ENCODE assay signal across 10 mouse cellular contexts in genomic region chr10:127420676-127421353, GRCm38 (mm10). TPM values are rescaled to one million over a fixed set of nuclear protein-coding genes. Genes with fewer than 3 reads are reported as not detected.
A peak's percentile ranks its signal among the peaks of the same experiment; 100 is the strongest.
DNase-seq lines count a peak whose midpoint lies in the region; ATAC-seq and TF ChIP-seq lines count a peak whose summit lies in the region.
"Had no signal": no experiment of that assay in that cellular context is flagged by ENCODE, and none has a peak within 500 bp of the region (broad histone marks: within the 10 kb centered on the region; RNA-seq: fewer than 3 reads in every experiment).

No protein-coding gene starts in this region.

- no peaks in the 10 kb centered on the region; the same call in 1 of the 2 replicates for H3K36me3 ChIP-seq in heart, postnatal 0 days (replicated peaks; ENCODE audit: control insufficient read depth, insufficient read depth, low read length)
- H3K36me3 ChIP-seq in midbrain, embryonic 14.5 days (ENCODE audit: control insufficient read depth, insufficient read depth, low read length): no peaks in the 10 kb centered on the region
- H3K36me3 ChIP-seq in liver, postnatal 0 days (replicated peaks; ENCODE audit: insufficient read depth, low read length): peaks cover 4% of the 10 kb centered on the region; the same call in 1 of the 2 replicates

- H3K27me3 ChIP-seq in heart, postnatal 0 days (ENCODE audit: control insufficient read depth, insufficient read depth, low read length): no peaks in the 10 kb centered on the region
- no peaks in the 10 kb centered on the region for H3K27me3 ChIP-seq in midbrain, embryonic 14.5 days (ENCODE audit: control insufficient read depth, insufficient read depth, low read length)
- no peaks in the 10 kb centered on the region for H3K27me3 ChIP-seq in liver, postnatal 0 days (ENCODE audit: insufficient read depth, low read length)

- ATAC-seq in heart, postnatal 0 days (ENCODE audit: insufficient read depth, low read depth): no peak
- no peak; the same call in 1 of the 2 replicates for ATAC-seq in midbrain, embryonic 14.5 days (ENCODE audit: low FRiP score, low TSS enrichment)
- no peak for ATAC-seq in liver, postnatal 0 days

- no peak for TF ChIP-seq CTCF in heart, postnatal 0 days (IDR thresholded peaks at IDR 0.05; ENCODE audit: low read depth)
- no peak for TF ChIP-seq CTCF in liver, postnatal 0 days (IDR thresholded peaks at IDR 0.05; ENCODE audit: low read depth)

- WGBS in heart, postnatal 0 days: 16% methylated on average over 9 of the region's 9 CpGs
- WGBS in midbrain, embryonic 14.5 days: 7% methylated on average over 9 of the region's 9 CpGs
- WGBS in liver, postnatal 0 days (ENCODE audit: insufficient replicate concordance): 48% methylated on average over 9 of the region's 9 CpGs

- H3K4me3 ChIP-seq in heart, postnatal 0 days (ENCODE audit: low read depth, low read length): no peak overlapping the region
- H3K4me3 ChIP-seq in midbrain, embryonic 14.5 days (replicated peaks; ENCODE audit: low read depth, low read length): peak overlapping the region; percentile 23
- no peak overlapping the region for H3K4me3 ChIP-seq in liver, postnatal 0 days (ENCODE audit: low read depth, low read length)
- H3K4me3 ChIP-seq: myocyte had no signal

- no peak overlapping the region; the same call in 1 of the 2 replicates for H3K9ac ChIP-seq in heart, postnatal 0 days (replicated peaks; ENCODE audit: low read depth, low read length)
- peak overlapping the region; percentile 43 for H3K9ac ChIP-seq in midbrain, embryonic 14.5 days (replicated peaks; ENCODE audit: low read length)
- no peak overlapping the region for H3K9ac ChIP-seq in liver, postnatal 0 days (replicated peaks)

- no peaks in the 10 kb centered on the region for H3K9me3 ChIP-seq in heart, postnatal 0 days (replicated peaks; ENCODE audit: control insufficient read depth, low read length)
- H3K9me3 ChIP-seq in midbrain, embryonic 14.5 days (ENCODE audit: control insufficient read depth, low read length): no peaks in the 10 kb centered on the region
- H3K9me3 ChIP-seq in liver, postnatal 0 days (ENCODE audit: low read length): no peaks in the 10 kb centered on the region

- TF ChIP-seq EP300 in heart, postnatal 0 days (IDR thresholded peaks at IDR 0.05; ENCODE audit: low read depth): no peak
- TF ChIP-seq EP300 in liver, postnatal 0 days (IDR thresholded peaks at IDR 0.05; ENCODE audit: low read depth): no peak

- peaks cover 22% of the 10 kb centered on the region for H3K4me1 ChIP-seq in heart, postnatal 0 days (ENCODE audit: control insufficient read depth, insufficient read depth)
- H3K4me1 ChIP-seq in midbrain, embryonic 14.5 days (ENCODE audit: control insufficient read depth, insufficient read depth, low read length): peaks cover 27% of the 10 kb centered on the region
- H3K4me1 ChIP-seq in liver, postnatal 0 days (ENCODE audit: insufficient read depth): peaks cover 12% of the 10 kb centered on the region

- DNase-seq in kidney, postnatal 14 days: peak; percentile 17
- no peak for DNase-seq in kidney, adult 18-20 months
- DNase-seq in embryo, embryonic 10 days (ENCODE audit: low spot score): peak; percentile 18
- no peak for DNase-seq in heart, postnatal 0 days (ENCODE audit: low spot score)
- DNase-seq in midbrain, embryonic 14.5 days: peak; percentile 57
- DNase-seq in urinary bladder, postnatal 4 days (ENCODE audit: low spot score in 2 of 2): no peak
- no peak for DNase-seq in liver, postnatal 0 days
- no peak for DNase-seq in liver

- no peak overlapping the region for H3K4me2 ChIP-seq in heart, postnatal 0 days (ENCODE audit: low read depth, low read length)
- H3K4me2 ChIP-seq in midbrain, embryonic 14.5 days (ENCODE audit: low read length): peak overlapping the region; percentile 47
- no peak overlapping the region for H3K4me2 ChIP-seq in liver, postnatal 0 days (ENCODE audit: low read depth, low read length)

- peak overlapping the region; percentile 23; the same call in 1 of the 2 replicates for H3K27ac ChIP-seq in heart, postnatal 0 days (ENCODE audit: low read depth)
- peak overlapping the region; percentile 64 for H3K27ac ChIP-seq in midbrain, embryonic 14.5 days (replicated peaks; ENCODE audit: low read depth, low read length)
- no peak overlapping the region for H3K27ac ChIP-seq in liver, postnatal 0 days (ENCODE audit: low read depth)

RNA-seq across cellular contexts. Expression of gene R3hdm2, which starts 40.7 kb away (rescaled TPM):
- 35.4 and 42.8 TPM in 2 replicates for total RNA-seq in heart, postnatal 0 days (2014; rRNA removed; ENCODE audit: low replicate concordance)
- 31.5 and 32.1 TPM in 2 replicates for polyA plus RNA-seq in heart, postnatal 0 days (2015; fragmentation: Nextera tagmentation; extraction: Ambion mirVana)
- polyA plus RNA-seq in midbrain, embryonic 14.5 days (2014; fragmentation: Nextera tagmentation; extraction: Ambion mirVana): 34.0 and 39.8 TPM in 2 replicates
- polyA plus RNA-seq in liver, postnatal 0 days (2015; fragmentation: Nextera tagmentation; extraction: Ambion mirVana): 16.6 and 17.3 TPM in 2 replicates

RNA-seq across cellular contexts. Expression of gene Inhbc, which starts 50.6 kb away (rescaled TPM):
- total RNA-seq in heart, postnatal 0 days (2014; rRNA removed; ENCODE audit: low replicate concordance): not detected in 2 replicates
- polyA plus RNA-seq in heart, postnatal 0 days (2015; fragmentation: Nextera tagmentation; extraction: Ambion mirVana): not detected in 2 replicates
- not detected in 2 replicates for polyA plus RNA-seq in midbrain, embryonic 14.5 days (2014; fragmentation: Nextera tagmentation; extraction: Ambion mirVana)
- polyA plus RNA-seq in liver, postnatal 0 days (2015; fragmentation: Nextera tagmentation; extraction: Ambion mirVana): 21.0 and 27.2 TPM in 2 replicates
- total RNA-seq: hematopoietic stem cell, adult 5-6 weeks had no signal
- polyA plus RNA-seq: myocyte had no signal

Comparison
In these comparisons a context has a peak if more than half of its experiments do, and no peak if none do; other contexts are left out.
1. DNase-seq: peak in kidney, postnatal 14 days (single experiment), embryo, embryonic 10 days (single experiment) and midbrain, embryonic 14.5 days (single experiment); none in kidney, adult 18-20 months (single experiment), heart, postnatal 0 days (single experiment), urinary bladder, postnatal 4 days (0 of 2), liver, postnatal 0 days (single experiment) and liver (single experiment).
2. RNA of gene Inhbc, which starts 50.6 kb away (polyA plus RNA-seq): 21.0 to 27.2 TPM in liver, postnatal 0 days; not detected in midbrain, embryonic 14.5 days and not detected in heart, postnatal 0 days; every median in the first group is over 10 times any median in the second.